Mouse (Mus musculus): ENCODE measurements around the gene Clcnka. TPM values are rescaled to one million over a fixed set of nuclear protein-coding genes. Genes with fewer than 3 reads are reported as not detected.
A peak's percentile ranks its signal among the peaks of the same experiment; 100 is the strongest.

The Clcnka gene
- polyA plus RNA-seq (2012; rRNA removed) = not detected in 2 replicates

DNA sequence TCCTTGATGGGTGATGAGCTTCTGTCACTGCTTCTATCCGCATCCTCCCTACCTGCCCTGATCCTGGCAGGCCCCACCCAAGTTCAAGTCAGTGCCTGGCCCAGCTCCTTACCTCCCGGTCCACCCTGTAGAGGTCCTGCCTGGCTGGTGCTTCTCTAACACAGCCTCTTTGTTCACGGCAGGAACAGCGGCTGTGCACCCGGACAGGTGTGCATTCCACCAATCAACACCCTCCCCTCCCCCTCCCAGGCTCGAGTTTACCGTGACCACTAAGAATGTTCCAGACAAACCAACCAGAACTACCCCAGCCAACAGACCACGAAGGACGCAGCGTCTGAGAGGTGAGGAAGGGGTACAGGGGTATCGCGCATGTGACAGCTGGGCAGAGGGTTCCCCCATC is at the start of gene Clcnka:
TSS of gene Clcnka (minus strand) at position 180 of the 400 bp plus-strand sequence.
- no peak for DNase-seq (ENCODE audit: low spot score)

DNA sequence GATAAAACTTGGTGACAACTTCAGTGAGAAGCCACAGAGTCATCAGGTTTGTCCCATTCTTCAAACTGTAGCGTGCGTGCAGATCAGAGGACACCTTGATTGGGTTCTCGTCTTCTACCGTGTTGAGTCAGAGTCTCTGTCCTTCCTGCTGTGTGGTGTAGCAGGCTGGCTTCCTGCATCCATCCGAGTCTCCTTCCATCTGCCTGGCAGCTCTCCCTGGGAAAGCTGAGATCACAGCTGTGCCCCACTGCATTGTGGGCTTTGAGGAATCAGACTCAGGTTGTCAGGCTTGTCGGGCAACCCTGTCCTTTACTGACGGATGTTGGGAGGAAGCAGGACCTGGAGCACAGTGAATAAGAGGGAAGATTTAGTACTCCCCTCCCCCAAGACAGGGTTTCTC is 47.7 kb upstream of the Clcnka start:
- no peak for DNase-seq (ENCODE audit: low spot score)

DNA sequence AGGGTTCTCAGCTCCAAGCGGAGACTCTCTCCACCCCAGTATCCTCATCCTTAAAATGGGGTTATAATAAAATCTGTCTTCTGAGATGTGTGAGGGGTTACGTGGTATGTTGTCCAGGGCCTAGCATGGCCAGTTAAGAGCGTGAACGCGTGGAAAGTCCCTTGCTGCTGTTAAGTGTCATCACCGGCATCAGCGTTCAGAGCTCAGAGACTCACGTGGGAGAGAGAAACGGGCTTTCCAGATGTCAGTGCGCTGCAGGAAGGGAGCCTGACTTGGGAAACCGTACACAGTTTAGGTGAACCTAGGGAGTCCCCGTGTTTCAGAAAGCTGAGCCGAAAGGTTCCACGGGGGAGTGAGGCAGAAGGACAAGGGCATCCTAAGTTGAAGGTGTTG is 46.8 kb upstream of the Clcnka start:
- no peak for DNase-seq (ENCODE audit: low spot score)

DNA sequence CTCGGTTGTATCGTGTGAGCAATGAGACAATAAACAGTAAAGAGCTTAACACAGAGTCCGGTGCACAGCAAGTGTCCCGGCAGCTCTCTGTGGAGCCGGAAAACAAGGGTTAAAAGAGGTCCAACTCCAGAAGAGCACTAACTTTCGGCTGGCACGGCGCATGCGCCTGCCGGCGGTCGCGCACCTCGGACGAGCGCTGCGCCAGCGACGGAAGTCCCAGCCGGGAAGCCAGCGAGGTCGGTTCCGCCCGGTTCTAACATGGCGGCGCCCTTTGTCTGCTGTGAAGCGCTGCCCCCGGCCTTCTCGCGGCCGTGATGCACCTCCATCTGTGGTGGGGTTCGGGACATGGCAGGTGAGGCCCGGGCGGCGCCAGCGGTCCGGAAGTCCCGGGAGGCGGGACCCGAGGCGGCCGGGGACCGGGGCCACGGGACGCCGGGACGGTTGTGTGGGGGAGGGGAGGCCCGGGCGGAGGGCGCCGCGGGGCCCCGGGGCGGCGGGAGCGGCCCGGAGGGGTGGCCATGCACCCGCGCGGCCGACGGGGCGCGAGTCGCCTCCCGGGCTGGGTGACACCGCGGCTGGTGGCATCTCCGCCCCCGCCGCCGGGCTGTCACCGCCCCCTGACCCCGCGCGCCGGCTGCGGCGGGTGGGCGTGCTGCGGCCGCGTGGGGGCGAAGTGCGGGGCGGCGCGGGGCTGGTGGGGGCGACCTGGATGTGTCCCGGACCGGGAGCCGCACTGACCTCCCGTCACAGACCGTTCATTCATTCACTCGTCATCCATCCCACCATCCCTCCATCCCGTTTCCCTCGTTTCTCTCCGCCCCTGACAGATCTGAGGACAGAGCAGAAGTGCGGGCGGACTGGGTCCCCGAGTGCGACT is 46.2 kb upstream of the Clcnka start, which contains the start of gene Zbtb17:
TSS of gene Zbtb17 (plus strand) at position 204 of the 877 bp plus-strand sequence.
- DNase-seq (ENCODE audit: low spot score) = peak; percentile 83

DNA sequence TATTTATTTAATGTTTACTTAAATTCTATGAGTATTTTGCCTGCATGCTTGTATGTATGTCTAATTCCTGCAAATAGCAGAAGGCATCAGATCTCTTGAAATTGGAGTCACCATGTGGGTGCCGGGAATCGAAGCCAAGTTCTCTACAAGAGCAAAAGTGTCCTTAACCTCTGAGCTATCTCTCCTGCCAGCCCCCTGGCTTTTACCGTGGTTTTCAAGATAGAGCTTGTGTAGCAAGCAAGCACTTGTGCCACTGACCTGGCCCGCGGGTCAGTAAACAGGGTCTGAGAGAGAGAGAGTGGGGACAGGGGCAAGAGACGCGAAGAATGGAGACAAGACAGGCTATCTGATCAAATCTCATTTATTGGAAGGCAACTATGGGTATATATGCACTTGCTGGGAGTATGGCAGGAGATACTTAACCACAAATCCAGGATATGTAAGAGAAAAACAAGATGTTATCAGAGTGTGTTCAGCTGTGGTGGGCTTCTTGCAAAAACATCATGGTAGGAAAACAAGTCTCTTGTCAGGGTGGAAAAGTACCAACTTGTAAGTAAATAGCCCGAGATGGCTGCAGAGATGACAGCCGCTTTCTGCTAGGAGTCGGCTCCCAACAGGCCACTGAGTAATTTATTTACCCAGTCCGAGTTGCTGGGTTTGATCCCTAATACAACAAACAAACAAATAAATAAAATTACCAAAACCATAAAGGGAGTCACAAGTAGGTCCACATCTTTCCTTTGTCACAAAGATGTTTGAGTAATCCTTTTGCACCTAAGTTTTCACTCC is 45.3 kb upstream of the Clcnka start:
- DNase-seq (ENCODE audit: low spot score) = no peak

DNA sequence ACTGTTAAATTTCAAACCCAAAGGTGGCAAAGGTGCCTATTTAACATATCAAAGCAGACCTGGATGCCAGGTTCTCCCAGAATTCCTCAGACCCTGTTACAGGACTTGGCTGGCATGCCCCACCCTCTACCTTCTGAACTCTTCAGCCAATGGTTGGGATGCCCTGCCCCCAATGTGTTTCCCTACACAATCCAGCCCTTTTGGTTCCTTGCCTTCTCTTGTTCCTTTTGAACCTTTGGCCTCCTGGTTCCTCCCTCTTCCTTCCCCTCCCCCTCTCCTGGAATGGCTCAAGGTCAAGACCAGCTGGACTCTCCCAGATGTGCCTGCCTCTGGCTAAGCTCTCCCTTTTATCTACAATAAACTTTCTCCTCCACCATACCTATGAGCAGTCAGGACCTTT is 42.4 kb upstream of the Clcnka start:
- DNase-seq (ENCODE audit: low spot score) = no peak

DNA sequence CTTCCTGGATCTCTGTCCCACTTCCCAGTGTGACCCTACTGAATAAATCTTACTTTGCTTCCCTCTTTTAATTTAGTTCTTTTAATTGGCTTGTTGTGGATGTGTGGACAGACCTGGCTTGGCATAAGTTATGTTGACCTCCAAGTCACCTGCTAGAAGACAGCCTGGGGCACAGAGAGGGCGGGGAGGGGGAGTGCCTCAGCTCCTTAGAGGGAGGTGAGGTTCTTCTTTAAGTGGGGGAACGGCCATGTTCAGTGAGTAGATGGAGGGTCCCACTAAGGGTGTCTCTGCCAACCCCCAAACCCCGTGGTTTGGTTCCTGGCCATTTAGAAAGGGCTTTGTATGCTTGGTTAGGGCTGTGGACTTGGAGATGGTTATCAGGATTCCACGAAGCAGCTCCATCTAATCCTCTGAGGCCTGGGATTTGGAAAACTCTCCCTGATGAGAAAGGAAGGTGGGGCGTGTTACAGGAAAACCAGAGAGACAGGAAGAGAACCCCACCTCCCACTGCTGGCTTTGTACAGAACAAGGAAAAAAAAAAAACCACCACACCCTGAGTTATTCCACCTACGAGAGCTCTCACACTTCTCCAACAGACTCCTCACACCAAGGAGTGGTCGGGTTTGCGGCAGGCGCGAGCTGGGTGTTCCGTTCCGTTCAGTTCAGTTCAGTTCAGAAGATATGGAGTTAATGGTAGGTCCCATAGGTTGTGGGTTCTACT is 40.7 kb upstream of the Clcnka start:
- no peak for DNase-seq (ENCODE audit: low spot score)

DNA sequence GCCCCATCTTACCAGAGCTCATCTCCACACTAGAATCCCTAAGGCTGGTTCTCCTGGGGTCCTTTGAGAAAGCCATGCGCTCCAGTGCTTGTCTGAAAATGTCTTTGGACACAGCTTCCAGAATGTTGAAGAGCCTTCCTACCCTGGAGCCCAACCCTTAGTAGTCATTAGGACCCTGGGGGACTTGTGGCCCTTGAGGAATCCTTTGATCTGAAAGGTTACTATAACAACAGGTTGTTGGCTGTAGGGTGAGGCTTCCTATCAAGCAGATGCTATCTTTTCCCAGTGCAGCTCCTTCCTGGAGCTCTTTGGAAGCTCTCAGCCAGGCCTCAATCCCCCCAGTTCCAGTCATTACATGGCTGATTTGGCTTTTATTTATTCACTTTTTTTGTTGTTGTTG is 37.5 kb upstream of the Clcnka start, which contains the start of gene Srarp:
TSS of gene Srarp (minus strand) at position 132 of the 400 bp plus-strand sequence.
- no peak for DNase-seq (ENCODE audit: low spot score)

DNA sequence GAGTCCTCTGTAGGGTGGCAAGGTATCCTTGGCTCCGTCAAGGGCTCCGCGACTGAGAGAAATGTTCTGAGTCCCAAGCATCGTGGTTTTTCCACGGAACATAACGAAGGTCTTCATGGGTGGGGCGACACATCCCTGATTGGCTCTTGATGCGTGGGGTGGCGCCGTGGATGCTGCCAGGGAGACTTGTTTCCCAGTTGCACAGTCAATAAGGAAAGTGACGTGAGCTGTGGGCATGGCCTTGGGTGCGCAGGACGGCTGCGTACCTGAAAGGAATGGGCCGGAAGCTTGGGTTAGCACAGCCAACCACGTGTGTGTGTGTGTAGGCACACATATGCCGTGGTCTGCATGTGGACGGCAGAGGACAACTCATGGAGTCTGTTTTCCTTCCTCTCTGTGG is 34.7 kb upstream of the Clcnka start:
- DNase-seq (ENCODE audit: low spot score) = no peak

DNA sequence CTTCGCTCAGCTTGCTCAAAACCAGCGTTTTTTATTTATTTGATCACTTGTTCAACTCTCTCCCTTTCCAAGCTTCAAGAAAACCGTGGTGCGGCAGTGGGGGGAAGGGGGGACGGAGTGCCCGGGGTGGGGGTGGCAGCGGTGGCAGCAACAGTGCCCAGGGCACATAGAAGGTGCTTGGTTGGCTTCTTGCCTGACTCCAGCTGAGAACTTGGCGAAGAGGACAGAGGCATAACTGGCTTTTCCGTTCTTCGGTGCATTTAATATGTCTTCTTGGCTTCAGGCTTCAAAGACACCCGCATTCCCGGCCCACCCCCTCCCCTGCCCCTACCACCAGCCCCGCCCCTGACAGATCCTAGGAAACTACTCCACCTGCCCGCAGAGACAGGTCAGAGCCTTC is 34.1 kb upstream of the Clcnka start:
- no peak for DNase-seq (ENCODE audit: low spot score)

DNA sequence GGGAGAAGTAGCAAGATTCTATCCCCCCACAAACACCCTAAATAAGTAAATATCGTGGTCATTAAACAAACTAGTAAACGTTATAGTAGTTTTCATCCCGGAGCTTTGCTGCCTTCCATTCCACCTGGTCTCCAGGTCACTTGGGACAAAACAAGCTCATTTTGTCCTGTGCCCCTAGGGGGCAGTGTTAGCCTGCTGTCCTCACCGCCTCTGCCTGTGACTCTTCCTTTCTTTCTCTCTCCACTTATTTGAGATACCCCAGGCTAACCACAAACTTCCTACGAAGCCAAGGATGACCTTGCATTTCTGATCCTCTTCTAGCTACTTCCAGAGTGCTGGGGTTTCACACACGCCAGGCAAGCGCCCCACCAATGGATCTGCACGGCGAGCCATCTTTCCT is 32.5 kb upstream of the Clcnka start:
- DNase-seq (ENCODE audit: low spot score) = no peak

DNA sequence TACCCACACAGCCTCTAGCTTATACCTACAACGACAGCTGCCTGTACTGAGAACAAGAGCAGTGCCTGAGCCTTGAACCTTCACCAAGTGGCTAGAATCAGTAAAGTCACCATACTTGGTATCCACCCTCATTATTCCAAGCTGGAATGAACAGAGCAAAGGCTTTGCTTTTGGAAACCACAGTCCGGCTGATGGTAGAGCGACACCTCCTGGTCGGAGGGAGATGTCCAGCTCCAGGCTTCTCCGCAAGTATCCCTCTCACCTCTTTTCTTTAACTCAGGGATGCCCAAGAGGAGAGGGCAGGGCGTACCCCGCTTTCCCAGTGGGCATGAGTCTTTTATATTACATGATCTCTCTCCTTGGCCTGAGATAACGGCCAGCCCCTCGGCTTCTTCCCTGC is 31.3 kb upstream of the Clcnka start:
- DNase-seq (ENCODE audit: low spot score) = no peak

DNA sequence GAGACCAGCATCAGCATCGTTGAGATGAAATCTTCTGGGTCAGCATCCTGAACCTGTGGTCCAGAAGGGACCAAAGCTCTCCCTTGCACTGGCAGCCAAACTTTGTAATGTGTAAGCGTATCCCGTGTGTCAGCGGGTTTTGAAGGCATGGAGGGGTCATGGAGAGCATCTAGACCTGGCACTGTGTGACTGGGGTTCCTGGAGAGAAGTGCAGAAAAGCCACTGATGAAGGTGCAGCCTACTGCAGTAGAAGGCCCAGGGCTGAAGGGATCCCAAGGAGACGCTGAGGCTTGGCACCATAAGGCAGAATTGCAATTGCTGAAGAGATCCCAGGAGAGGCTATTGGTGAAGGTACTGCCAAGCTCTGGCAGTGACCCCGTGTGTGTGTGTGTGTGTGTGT is 30.9 kb upstream of the Clcnka start:
- no peak for DNase-seq (ENCODE audit: low spot score)

DNA sequence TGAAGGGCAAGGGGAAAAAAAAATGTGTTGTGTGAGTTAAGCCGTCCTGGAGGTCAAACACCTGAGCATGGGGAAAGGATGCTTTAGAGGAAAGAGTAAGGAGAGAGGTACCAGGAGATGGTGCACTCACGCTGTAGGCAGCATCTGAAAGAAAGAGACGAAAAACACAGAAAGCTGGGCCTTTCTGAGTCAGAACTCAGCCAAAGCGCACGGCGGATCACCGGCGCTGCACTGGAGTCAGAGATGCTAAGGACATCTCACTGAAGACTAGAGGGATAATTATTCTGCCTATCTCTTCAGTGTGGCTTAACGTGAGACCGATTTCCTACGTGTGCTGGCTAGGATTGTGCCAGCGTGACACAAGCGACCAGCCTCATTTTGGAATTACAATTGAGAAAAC is 29.4 kb upstream of the Clcnka start:
- DNase-seq (ENCODE audit: low spot score) = no peak

DNA sequence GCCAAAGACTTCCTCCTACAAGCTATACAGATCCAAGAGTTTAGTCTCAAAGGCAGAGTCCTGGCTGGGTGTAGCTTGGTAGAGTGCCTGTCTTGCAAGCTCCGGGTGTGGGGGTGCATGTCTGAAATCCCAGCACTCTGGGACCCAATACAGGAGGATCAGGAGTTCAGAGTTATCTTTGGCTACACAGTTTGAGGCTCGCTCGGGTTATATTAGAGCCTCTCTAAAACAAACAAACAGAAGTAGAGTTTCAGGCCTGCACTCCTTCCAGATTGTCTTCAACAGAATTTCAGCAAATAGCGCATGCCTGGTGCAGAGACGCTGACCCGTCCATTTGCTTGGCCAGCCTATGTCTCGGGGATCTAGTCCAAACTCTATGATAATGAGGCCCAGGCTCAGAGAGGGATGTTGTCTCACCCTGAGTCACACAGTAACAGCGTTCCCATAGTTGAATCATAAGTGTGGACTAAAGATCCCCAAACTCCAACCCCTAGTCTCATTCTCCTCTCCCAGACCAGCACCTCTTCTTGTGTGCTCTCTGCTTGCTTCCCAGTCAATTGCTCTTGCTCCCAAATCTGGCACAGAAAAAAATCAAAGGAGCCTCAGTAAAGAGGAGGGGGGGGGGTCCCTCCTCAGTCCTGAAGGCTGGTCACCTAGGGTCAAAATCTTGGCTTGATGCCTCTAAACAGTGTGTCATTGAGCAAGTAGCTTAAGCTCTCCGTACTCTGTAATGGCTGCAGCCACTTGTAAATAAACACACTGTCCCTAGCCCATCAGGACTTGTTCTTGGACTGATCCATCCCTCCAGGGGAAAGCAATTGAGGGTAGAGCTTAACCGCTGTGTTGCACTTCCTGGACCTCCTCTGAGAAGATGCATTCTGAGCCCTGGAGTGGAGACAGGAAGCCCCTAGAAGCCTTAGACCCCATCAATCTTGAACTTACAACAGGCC is 28.5 kb upstream of the Clcnka start:
- DNase-seq (ENCODE audit: low spot score) = no peak

DNA sequence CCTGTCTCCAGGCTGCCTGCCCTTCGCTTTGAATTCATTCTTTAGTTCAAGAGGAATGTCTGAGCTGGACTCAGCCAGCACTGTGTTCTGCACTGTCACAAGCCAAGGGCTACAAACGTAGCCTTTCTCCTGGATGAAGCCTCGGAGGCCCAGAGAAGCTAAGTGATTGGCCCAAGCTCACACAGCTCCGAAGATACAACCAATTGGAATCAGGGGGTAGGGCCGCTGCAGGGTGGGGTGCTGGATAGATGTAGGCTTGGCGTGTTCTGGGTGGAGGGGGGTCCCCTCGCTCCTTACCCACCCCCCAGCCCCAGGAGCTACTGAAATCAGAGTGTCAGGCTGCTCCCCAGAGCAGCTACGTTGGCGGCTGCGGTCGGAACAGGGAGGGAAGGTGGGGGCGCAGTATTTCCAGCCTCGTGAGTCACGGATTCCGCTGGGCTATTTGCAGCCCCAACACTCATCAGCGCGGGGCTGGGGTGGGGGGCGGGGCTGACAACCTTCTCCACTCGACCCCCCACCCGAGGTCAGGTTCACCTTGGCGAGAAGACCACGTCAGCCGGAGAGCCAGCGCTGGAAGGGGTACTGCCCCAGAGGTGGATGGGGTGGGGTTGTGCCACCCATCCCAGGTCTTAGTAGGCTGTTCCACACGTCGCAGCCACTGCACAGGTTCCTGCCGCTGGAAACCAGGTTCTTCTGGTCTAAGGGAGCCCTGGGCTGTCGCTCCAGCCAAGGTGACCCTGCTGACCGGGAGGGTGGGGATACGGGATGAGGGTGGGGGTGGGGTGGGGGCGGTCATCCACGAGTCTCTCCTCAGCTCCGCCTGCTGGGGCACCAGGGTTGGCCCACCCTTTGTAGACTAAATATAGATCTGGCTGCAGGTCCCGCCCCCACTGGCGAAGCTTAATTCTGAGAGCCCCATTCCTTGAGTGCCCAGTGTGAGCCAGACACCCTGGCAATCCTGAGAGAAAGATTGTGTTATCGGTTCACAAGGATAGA is 27.3 kb upstream of the Clcnka start:
- DNase-seq (ENCODE audit: low spot score) = no peak

DNA sequence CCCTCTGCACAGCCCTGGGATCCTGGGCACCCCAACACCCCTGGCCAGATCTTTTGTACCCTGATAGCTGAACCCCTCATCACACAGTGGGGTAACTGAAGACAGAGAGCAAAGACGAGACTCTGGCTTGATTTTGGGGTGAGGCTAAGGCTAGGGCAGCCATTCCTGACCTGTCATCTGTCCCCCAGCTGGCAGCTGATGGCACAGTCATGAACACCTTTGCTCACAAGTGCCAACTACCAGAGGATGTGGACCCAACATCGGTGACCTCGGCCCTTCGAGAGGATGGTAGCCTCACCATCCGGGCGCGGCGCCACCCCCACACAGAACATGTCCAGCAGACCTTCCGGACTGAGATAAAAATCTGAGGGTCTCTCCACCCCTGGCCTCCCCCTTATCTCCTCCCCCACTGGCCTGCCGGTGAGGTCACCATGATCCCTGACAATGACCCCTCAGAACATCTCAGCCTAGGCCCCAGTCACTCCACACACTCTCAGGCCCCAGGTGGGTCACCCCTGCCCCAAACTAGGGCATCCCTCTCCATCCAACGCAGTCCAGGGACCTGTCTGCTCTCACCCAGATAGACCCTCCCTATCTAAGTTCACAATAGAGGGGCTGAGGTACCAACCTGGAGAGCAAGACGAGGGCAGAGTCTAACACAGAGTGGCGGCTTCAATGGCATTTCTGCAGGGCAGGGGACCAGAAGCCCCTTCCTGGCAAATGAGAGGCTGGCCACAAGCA is 25.3 kb upstream of the Clcnka start:
- DNase-seq (ENCODE audit: low spot score) = no peak

DNA sequence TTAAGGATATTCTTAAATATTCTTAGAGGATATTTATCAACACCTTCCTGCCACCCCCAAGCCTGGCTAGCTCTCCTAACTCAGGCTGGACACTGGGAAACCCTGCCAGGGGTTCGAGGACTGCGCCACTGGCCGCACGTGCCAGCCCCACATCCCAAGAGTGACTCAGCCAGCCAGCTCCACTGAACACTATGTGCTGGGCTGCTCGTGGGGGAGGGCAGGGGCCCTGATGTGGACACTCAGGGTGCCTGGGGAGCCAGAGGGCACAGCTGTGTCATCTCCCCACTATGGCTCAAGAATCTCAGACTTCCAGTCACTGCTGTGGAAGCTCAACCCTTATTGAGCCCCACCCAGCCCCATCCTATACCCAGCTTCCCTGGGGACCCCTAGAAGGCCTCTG is 24.8 kb upstream of the Clcnka start:
- DNase-seq (ENCODE audit: low spot score) = no peak

DNA sequence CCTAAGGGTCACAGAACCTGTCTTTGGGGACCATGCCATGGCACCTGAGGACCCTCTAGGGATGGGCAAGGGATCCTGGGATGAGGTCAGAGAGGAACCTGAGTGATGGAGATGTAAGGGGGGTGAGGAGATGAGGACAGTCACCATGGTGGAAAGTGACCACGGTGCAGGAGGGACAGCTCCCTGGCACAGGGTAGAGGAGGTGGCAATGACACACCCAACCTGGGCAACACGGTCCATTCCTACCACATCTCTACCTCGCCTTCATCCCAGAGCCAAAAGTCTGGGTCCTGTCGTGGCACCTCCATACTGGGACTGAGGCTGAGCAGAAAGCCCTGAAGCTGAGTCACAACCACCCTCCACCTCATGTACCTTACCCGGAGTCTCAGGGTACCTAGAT is 24.3 kb upstream of the Clcnka start:
- DNase-seq (ENCODE audit: low spot score) = no peak

Data from urinary bladder, adult 2 months (tissue).